Mouse (Mus musculus): ENCODE data around the gene Sowaha.

- TF ChIP-seq POLR2A (IDR thresholded peaks at IDR 0.05; ENCODE audit: low read depth, low read length), result no peak
- TF ChIP-seq CTCF (IDR thresholded peaks at IDR 0.05; ENCODE audit: extremely low read depth, insufficient read depth, insufficient read length, insufficient replicate concordance), result no peak
Measured at GRCm38 (mm10) chr11:53521120-53521820, 41.2 kb upstream of the Sowaha start.

Measured in spleen, adult 2 months (tissue).